Mouse (Mus musculus) cortical plate, adult 2 months (tissue): ENCODE data around the gene Aggf1.

Source experiments
- CTCF ChIP-seq: fragments of 200-500 bp; IDR thresholded peaks from 2 replicates; pipeline ENCODE4 v1.5.1; 2011; ENCODE audit warnings: mild to moderate bottlenecking, control low read depth, low read length; ENCODE audit not compliant: insufficient read depth; ENCODE audit errors: extremely low read depth
- POLR2A ChIP-seq: fragments of 200-500 bp; IDR thresholded peaks from 2 replicates; pipeline ENCODE4 v1.6.1; 2011; ENCODE audit warnings: mild to moderate bottlenecking, low read length, control low read depth; ENCODE audit not compliant: insufficient read depth; ENCODE audit errors: extremely low read depth

- TF ChIP-seq POLR2A (no peak), CTCF (no peak)
Measured at GRCm38 (mm10) chr13:95424932-95425331, 49.8 kb upstream of the Aggf1 start.
